Mouse (Mus musculus) lung, adult 2 months (tissue): Measurements from ENCODE around the gene Pcdh15.

Source experiments
- CTCF ChIP-seq: fragments of 200-500 bp; IDR thresholded peaks from 2 replicates; pipeline ENCODE4 v1.5.1; 2011; ENCODE audit warnings: mild to moderate bottlenecking, low read length, control low read depth; ENCODE audit not compliant: insufficient read depth
- POLR2A ChIP-seq: fragments of 200-500 bp; IDR thresholded peaks from 2 replicates; pipeline ENCODE4 v1.6.1; 2011; ENCODE audit warnings: low read depth, mild to moderate bottlenecking, control low read depth, low read length, borderline replicate concordance; ENCODE audit errors: extremely low read depth

- TF ChIP-seq CTCF (no peak), POLR2A (no peak)
Measured at GRCm38 (mm10) chr10:73929718-73930117, 830.6 kb downstream of the Pcdh15 start.
